Mouse (Mus musculus): Measurements from ENCODE around the gene B9d2. TPM values are rescaled to one million over a fixed set of nuclear protein-coding genes. Genes with fewer than 3 reads are reported as not detected.
A peak's percentile ranks its signal among the peaks of the same experiment; 100 is the strongest.

The B9d2 gene
- polyA plus RNA-seq, 1 experiment from 2014 or later, result 33.1 TPM

- no peak for DNase-seq (ENCODE audit: low spot score)
- Histone ChIP-seq H3K4me3 (ENCODE audit: low read depth, low read length) (no peak overlapping the region), H3K4me2 (replicated peaks; ENCODE audit: low read depth, low read length) (no peak overlapping the region), H3K27me3 (ENCODE audit: control insufficient read depth, insufficient read depth, low read length) (no peaks in the 10 kb centered on the region), H3K9ac (ENCODE audit: low read depth, low read length) (no peak overlapping the region), H3K36me3 (ENCODE audit: control insufficient read depth, insufficient read depth, low read length) (no peaks in the 10 kb centered on the region), H3K9me3 (ENCODE audit: control insufficient read depth, low read length) (no peaks in the 10 kb centered on the region), H3K4me1 (replicated peaks; ENCODE audit: control insufficient read depth, insufficient read depth, low read length) (no peaks in the 10 kb centered on the region), H3K27ac (ENCODE audit: low read depth, low read length) (no peak overlapping the region)
- WGBS, result 76% methylated on average over 5 of the region's 5 CpGs
- ATAC-seq (ENCODE audit: low FRiP score), result no peak
These were observed 30.7 kb upstream of the B9d2 start for GRCm38 (mm10) chr7:25649839-25650238.

- ATAC-seq (ENCODE audit: low FRiP score) (no peak), DNase-seq (ENCODE audit: low spot score) (no peak)
- Histone ChIP-seq H3K9me3 (ENCODE audit: control insufficient read depth, low read length) (no peaks in the 10 kb centered on the region), H3K36me3 (ENCODE audit: control insufficient read depth, insufficient read depth, low read length) (no peaks in the 10 kb centered on the region), H3K4me3 (ENCODE audit: low read depth, low read length) (no peak overlapping the region), H3K9ac (ENCODE audit: low read depth, low read length) (no peak overlapping the region), H3K4me1 (replicated peaks; ENCODE audit: control insufficient read depth, insufficient read depth, low read length) (no peaks in the 10 kb centered on the region), H3K27ac (ENCODE audit: low read depth, low read length) (no peak overlapping the region), H3K27me3 (ENCODE audit: control insufficient read depth, insufficient read depth, low read length) (no peaks in the 10 kb centered on the region), H3K4me2 (replicated peaks; ENCODE audit: low read depth, low read length) (no peak overlapping the region)
- 93% methylated on average over 8 of the region's 8 CpGs for WGBS
These were observed 29.3 kb upstream of the B9d2 start for GRCm38 (mm10) chr7:25651281-25651680.

- H3K4me1 ChIP-seq (replicated peaks; ENCODE audit: control insufficient read depth, insufficient read depth, low read length), result no peaks in the 10 kb centered on the region
- H3K4me3 ChIP-seq (ENCODE audit: low read depth, low read length), result no peak overlapping the region
- H3K27me3 ChIP-seq (ENCODE audit: control insufficient read depth, insufficient read depth, low read length), result no peaks in the 10 kb centered on the region
- H3K27ac ChIP-seq (ENCODE audit: low read depth, low read length), result no peak overlapping the region
- no peaks in the 10 kb centered on the region for H3K36me3 ChIP-seq (ENCODE audit: control insufficient read depth, insufficient read depth, low read length)
- H3K9me3 ChIP-seq (ENCODE audit: control insufficient read depth, low read length), result no peaks in the 10 kb centered on the region
- H3K9ac ChIP-seq (ENCODE audit: low read depth, low read length), result no peak overlapping the region
- 92% methylated on average over 11 of the region's 12 CpGs for WGBS
- no peak overlapping the region for H3K4me2 ChIP-seq (replicated peaks; ENCODE audit: low read depth, low read length)
- DNase-seq (ENCODE audit: low spot score), result no peak
- ATAC-seq (ENCODE audit: low FRiP score), result no peak
These were observed 28.3 kb upstream of the B9d2 start for GRCm38 (mm10) chr7:25652244-25652759.

- Histone ChIP-seq H3K27ac (ENCODE audit: low read depth, low read length) (no peak overlapping the region), H3K4me2 (replicated peaks; ENCODE audit: low read depth, low read length) (no peak overlapping the region), H3K27me3 (ENCODE audit: control insufficient read depth, insufficient read depth, low read length) (no peaks in the 10 kb centered on the region), H3K4me1 (replicated peaks; ENCODE audit: control insufficient read depth, insufficient read depth, low read length) (0 out of 2 replicates have a peak, but pooled peaks cover 3% of the 10 kb centered on the region), H3K4me3 (ENCODE audit: low read depth, low read length) (no peak overlapping the region), H3K9ac (ENCODE audit: low read depth, low read length) (no peak overlapping the region), H3K9me3 (ENCODE audit: control insufficient read depth, low read length) (no peaks in the 10 kb centered on the region), H3K36me3 (ENCODE audit: control insufficient read depth, insufficient read depth, low read length) (no peaks in the 10 kb centered on the region)
- ATAC-seq (ENCODE audit: low FRiP score) (no peak), DNase-seq (ENCODE audit: low spot score) (no peak)
- 78% methylated on average over 11 of the region's 11 CpGs for WGBS
These were observed 24.8 kb upstream of the B9d2 start for GRCm38 (mm10) chr7:25655601-25656428.

GRCm38 (mm10) chr7:25657785-25658184 lies 22.8 kb upstream of the B9d2 start:
- Histone ChIP-seq H3K27ac (ENCODE audit: low read depth, low read length) (no peak overlapping the region), H3K9me3 (ENCODE audit: control insufficient read depth, low read length) (no peaks in the 10 kb centered on the region)
- WGBS, result 40% methylated on average over 10 of the region's 10 CpGs

GRCm38 (mm10) chr7:25658657-25659472 lies 21.7 kb upstream of the B9d2 start, which contains the start of the genes Bckdha and Exosc5:
Bckdha (minus strand) TSS chr7:25658981.
Exosc5 (plus strand) TSS chr7:25659164.
- Histone ChIP-seq H3K4me1 (replicated peaks; ENCODE audit: control insufficient read depth, insufficient read depth, low read length) (0 out of 2 replicates have a peak, but pooled peaks cover 3% of the 10 kb centered on the region), H3K27me3 (ENCODE audit: control insufficient read depth, insufficient read depth, low read length) (no peaks in the 10 kb centered on the region), H3K27ac (ENCODE audit: low read depth, low read length) (no peak within 1 kb of the TSS), H3K9me3 (ENCODE audit: control insufficient read depth, low read length) (no peaks in the 10 kb centered on the region), H3K9ac (ENCODE audit: low read depth, low read length) (peak within 1 kb of the TSS; percentile 69), H3K4me3 (ENCODE audit: low read depth, low read length) (peak within 1 kb of the TSS; percentile 67), H3K4me2 (replicated peaks; ENCODE audit: low read depth, low read length) (peak within 1 kb of the TSS; percentile 68), H3K36me3 (ENCODE audit: control insufficient read depth, insufficient read depth, low read length) (no peaks in the 10 kb centered on the region)
- DNase-seq (ENCODE audit: low spot score) (peak; percentile 100), ATAC-seq (ENCODE audit: low FRiP score) (peak; percentile 100)
- WGBS, result 0% methylated on average over 50 of the region's 50 CpGs

More at GRCm38 (mm10) chr7:25657785-25658184, 22.8 kb upstream of the B9d2 start:
- DNase-seq (ENCODE audit: low spot score) (peak; percentile 3), ATAC-seq (ENCODE audit: low FRiP score) (no peak)
- Histone ChIP-seq H3K36me3 (ENCODE audit: control insufficient read depth, insufficient read depth, low read length) (no peaks in the 10 kb centered on the region), H3K27me3 (ENCODE audit: control insufficient read depth, insufficient read depth, low read length) (no peaks in the 10 kb centered on the region), H3K9ac (ENCODE audit: low read depth, low read length) (no peak overlapping the region; the same call in 1 of the 2 replicates), H3K4me1 (replicated peaks; ENCODE audit: control insufficient read depth, insufficient read depth, low read length) (0 out of 2 replicates have a peak, but pooled peaks cover 3% of the 10 kb centered on the region), H3K4me3 (ENCODE audit: low read depth, low read length) (peak overlapping the region; percentile 67), H3K4me2 (replicated peaks; ENCODE audit: low read depth, low read length) (peak overlapping the region; percentile 45)

GRCm38 (mm10) chr7:25666381-25666780 lies 14.2 kb upstream of the B9d2 start:
- Histone ChIP-seq H3K27me3 (ENCODE audit: control insufficient read depth, insufficient read depth, low read length) (no peaks in the 10 kb centered on the region), H3K4me2 (replicated peaks; ENCODE audit: low read depth, low read length) (no peak overlapping the region), H3K36me3 (ENCODE audit: control insufficient read depth, insufficient read depth, low read length) (no peaks in the 10 kb centered on the region), H3K9ac (ENCODE audit: low read depth, low read length) (no peak overlapping the region), H3K4me1 (replicated peaks; ENCODE audit: control insufficient read depth, insufficient read depth, low read length) (no peaks in the 10 kb centered on the region), H3K4me3 (ENCODE audit: low read depth, low read length) (no peak overlapping the region), H3K27ac (ENCODE audit: low read depth, low read length) (no peak overlapping the region), H3K9me3 (ENCODE audit: control insufficient read depth, low read length) (no peaks in the 10 kb centered on the region)
- DNase-seq (ENCODE audit: low spot score), result no peak
- WGBS, result 94% methylated on average over 8 of the region's 8 CpGs
- no peak for ATAC-seq (ENCODE audit: low FRiP score)

GRCm38 (mm10) chr7:25669158-25669557 lies 11.4 kb upstream of the B9d2 start:
- Histone ChIP-seq H3K4me3 (ENCODE audit: low read depth, low read length) (no peak overlapping the region), H3K4me2 (replicated peaks; ENCODE audit: low read depth, low read length) (no peak overlapping the region), H3K27ac (ENCODE audit: low read depth, low read length) (no peak overlapping the region), H3K4me1 (replicated peaks; ENCODE audit: control insufficient read depth, insufficient read depth, low read length) (no peaks in the 10 kb centered on the region), H3K36me3 (ENCODE audit: control insufficient read depth, insufficient read depth, low read length) (no peaks in the 10 kb centered on the region), H3K9ac (ENCODE audit: low read depth, low read length) (no peak overlapping the region), H3K27me3 (ENCODE audit: control insufficient read depth, insufficient read depth, low read length) (peaks cover 9% of the 10 kb centered on the region), H3K9me3 (ENCODE audit: control insufficient read depth, low read length) (no peaks in the 10 kb centered on the region)
- DNase-seq (ENCODE audit: low spot score), result no peak
- 84% methylated on average over 10 of the region's 10 CpGs for WGBS
- no peak for ATAC-seq (ENCODE audit: low FRiP score)
